Mouse (Mus musculus): Measurements from ENCODE around the gene 1700088E04Rik.

GRCm38 (mm10) chr15:79124331-79124875 is 16.6 kb downstream of the 1700088E04Rik start:
- TF ChIP-seq CTCF (IDR thresholded peaks at IDR 0.05; ENCODE audit: extremely low read depth, insufficient read length, insufficient replicate concordance, low read depth, low read length) (no peak), POLR2A (IDR thresholded peaks at IDR 0.05; ENCODE audit: low read depth, low read length) (no peak)

Measured in small intestine, adult 2 months (tissue).